Mouse (Mus musculus) cerebellum, adult 8-10 months (tissue): ENCODE measurements around the gene Phldb2.

Source experiments
- DNase-seq: peaks from one replicate; pipeline ENCODE4 v3.0.0; 2022

Phldb2 gene

DNA sequence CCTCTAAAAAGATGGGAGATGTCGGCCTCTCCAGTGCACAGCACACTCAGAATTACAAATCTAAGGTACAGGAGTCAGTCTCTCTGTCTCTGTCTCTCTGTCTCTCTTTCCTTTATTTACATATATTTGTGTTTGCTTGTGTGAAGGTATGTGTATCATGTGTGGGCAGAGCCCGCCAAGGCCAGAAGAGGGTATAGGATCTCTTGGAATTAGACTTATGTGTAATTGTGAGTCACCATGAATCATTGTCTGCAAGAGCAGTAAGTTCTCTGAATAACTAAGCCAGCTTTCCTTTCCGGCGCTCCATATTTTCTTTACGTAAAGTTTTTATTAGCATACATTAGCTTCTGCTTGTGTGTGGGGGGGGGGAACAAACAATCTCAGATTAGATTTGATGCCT lies 7.7 kb downstream of the Phldb2 start:
- DNase-seq, result no peak

DNA sequence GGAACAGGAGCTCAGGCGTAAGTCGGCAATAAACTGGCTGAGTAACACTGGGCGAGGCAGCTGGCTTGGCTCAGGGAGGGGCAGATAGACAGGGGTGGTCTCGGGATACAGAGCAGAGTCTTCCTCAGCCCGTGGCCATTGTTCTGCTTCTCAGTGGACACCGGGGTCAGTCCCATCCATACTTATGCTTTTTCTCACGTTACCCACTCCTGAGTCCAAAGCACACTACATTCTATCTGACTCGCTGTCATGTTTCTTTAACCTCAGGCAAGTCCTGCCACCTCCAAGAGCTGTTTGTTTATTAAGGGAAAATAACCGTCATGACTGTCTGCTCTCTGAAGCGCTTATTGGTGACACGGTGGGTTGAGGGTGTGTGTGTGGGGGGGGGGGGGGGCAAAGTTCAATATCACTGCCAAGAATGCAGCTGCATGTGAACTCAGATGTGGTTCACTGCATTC lies 8.2 kb downstream of the Phldb2 start:
- no peak for DNase-seq

DNA sequence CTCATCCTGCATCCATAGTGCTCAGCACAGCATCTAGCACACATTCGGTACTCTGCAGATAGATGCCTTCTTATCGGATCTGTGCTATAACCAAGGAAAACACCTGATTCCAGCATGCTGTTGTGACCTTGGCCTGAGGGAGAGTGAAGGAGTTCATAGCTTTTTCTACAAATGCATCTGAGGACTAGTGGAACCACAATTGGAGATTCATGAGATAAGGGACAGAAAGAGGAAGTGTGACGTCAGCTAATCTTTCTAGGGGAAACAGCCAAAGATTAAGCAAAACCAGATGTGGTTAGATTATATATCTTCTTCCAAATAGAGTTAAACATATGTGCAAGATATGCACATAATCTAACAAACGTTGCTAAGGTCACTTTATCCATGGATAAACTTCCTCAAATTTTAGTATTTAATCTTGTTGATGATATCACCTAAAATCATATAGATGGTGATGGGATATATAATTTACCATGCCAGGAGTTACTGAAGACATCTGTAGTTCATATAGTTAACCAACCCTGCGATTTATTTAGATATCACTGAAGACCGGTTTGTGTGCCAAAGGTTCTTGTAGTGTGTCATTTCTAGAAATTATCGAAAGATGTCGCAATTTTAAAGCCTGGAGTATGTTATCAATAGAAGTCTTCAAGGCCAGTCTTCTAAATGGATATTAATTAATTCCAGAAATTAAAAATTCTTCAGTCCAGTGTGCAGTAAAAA lies 11.1 kb downstream of the Phldb2 start:
- no peak for DNase-seq

DNA sequence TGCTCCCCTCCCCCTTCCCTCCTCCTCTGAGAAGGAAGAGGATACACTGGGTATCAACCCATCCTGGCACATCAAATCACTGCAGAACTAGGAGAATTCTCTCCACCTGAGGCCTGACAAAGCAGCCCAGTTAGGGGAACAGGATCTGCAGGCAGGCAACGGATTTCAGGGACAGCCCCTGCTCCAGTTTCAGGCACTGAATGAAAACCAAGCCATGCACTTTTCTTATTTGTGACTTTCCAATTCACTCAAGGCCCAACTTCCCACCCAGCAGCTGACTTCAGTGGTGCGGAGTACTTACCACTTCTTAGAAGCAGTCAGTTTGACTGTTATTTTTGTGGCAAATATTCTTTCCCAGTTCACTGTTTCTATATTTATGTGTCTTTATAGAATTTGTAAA lies 12.7 kb downstream of the Phldb2 start:
- no peak for DNase-seq

DNA sequence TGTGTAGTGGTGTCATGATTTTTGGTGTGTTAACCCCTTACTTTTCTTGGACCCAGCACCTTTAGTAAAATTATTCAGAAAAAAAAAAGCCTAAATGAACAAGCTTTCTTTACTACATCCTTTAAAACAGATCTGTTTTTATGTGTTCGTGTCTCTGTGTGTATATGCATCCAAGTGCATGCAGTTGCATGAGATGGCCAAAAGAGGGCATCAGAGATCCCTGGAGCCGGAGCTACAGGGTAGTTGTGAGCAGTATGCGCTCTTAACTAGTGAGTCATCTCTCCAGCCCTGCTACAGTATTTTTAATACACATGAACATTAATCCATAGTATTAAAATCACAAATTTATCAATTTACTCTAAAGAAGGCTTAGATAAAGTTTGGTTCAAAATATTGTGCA lies 14.0 kb downstream of the Phldb2 start:
- no peak for DNase-seq

DNA sequence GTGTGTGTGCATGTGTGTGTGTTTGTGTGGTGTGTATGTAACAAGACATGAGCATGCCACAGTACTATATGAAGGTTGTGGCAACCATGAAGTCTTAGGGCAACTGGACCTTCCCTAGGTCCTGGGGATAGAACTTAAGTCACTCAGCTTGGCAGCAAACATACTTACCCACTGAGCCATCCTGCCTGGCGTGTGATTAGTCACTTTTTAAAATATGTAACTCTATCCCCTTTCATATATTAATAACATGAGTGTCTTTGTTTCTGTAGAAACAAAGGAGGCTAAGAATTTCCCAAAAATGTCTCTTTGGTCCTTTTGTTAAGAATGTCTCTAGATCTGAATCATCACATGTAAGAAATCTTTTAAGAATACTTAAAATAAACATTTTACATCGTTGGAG lies 16.0 kb downstream of the Phldb2 start:
- no peak for DNase-seq

DNA sequence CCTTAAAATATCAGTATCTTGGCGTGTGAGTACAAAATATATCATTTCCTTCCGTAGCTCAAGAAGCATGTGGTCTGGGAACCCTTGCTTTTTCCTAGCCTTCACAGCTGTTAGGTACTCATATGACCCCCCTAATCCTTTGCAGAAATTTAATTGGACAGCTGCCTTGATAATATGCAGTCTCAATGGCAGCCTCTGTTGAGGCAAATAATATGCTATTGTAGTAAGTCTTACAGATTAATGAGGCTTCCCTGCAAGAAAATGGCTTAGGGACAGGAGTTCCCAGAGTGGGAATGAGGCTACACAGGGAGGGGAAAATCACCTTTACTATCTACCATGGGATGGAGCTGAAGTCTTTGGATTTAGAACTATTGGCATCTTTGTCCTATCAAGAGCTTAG lies 16.9 kb downstream of the Phldb2 start:
- no peak for DNase-seq

DNA sequence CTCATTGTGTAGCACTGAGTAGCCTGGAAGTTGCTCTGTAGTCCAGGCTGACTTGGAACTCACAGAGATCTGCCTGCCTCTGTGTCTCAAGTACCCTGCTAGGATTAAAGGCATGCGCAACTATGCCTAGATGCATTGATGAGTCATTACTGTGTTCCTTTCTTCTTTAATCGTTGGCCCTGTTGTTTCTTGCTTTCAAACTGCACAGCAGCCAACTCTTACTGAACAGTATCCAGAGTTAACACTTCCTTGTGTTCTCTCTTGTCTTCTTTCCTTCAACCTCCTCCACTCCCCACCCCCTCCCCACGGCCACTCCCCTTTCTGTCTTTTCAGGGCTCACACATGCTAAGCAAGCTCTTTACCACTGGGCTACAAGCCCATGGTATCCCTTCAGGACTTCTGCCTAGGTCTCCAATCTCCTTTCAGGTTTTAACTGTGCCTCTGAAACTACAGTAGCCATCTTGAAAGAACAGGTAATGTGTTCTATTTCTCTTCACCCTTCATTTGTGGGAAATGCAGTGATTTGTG lies 17.4 kb downstream of the Phldb2 start:
- no peak for DNase-seq

DNA sequence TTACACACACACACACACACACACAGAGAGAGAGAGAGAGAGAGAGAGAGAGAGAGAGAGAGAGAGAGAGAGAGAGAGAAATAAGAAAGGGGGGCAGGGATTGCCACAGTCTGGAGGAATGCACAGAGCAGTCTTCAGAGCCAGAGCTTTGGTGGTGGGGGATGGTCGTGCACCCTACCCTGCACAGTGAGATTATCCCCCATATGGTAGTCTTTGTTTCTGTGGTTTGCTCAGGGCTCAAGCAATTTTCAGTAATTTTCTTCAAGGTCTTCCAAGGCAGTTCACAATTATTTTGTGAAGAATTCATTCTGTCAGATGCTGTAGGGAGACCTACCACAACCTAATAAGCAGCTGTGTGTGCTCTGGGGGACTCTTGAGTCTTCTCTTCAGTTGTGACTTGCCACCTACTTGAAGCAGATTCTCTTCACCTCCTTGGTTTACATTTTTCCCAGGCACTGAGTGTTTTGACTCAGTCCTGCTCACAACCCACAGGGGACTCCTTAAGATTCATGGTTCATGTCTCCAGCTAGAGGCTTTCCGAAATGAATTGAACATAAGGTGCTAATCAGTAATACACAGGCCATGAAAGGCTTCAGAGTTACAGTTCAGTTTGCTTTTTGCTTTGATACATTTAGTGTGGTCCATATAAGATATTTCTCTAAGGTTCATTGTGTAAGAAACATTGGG lies 18.5 kb downstream of the Phldb2 start:
- DNase-seq, result no peak

DNA sequence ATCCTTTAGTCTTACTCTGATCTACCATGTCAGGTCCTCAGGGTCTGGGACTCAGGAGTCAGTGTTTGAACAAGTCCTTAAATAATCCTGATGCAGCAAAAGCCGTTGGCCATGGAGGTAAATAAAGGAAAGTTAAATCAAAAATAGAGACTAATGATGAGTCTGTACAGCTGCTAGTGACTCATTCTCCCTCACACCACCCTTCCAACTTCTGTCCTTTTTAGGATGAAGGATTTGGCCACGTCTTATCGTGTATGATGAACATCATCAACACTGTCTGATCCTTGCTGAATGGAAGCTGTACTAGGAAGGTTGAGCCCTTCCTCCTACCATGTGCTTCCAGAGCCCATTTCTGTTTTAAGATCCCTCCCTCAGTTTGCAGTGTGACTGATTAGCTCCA lies 23.1 kb downstream of the Phldb2 start:
- no peak for DNase-seq

DNA sequence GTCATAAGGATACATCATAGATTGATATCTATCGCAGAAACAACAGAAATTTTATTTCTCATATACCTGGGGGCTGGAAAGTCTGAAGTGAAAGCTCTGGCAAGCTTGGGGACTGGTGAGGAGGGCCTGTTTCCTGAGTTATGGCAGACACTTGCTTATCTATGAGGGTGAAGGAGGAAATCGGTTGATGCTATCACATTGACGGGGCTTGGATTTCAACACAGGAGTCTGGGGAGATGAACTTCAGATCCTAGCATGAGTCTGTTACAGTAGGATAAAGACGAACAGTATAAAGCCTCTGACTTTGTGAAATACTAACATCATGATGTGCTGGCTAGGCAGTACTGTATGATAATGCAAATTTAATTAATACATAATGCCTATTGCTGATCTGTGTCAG lies 25.3 kb downstream of the Phldb2 start:
- no peak for DNase-seq

DNA sequence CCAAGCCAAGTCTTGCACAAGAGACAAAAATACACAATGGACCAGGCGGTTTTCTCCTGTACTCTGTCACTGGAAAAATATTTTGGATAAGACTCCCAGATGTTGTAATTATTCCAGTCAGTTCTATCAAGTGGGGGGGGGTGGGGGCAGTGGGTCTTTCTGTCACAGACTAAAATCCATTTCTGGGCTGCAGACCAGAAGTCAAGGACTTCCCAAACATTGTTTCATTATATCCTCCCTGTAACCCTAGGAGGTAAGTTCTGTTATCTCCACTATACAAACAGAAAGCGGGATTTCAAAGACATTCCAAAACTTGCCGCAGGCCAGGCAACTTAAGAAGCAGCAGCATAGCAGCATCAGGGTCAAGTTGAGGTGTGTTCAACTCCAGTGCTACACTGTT lies 25.8 kb downstream of the Phldb2 start:
- no peak for DNase-seq

DNA sequence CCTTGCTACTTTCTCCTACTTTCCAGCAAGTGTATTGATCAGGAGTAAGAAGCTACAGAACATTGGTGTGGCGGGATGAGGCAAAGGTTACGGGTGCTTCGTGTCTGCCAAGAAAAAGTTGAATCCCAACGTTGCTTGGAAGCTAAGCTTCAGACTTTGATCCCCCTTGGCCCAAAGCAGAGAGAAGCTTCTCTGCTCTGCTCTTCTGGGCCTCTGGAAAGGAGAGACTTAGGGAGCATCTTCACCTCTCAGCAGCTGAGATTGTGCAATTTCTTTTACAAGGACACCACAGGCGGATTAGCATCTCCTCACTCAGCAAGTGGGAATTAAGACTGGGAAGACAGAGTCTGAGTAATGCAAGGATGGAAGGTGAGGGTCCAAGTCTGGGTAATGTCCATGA lies 26.5 kb downstream of the Phldb2 start:
- no peak for DNase-seq

DNA sequence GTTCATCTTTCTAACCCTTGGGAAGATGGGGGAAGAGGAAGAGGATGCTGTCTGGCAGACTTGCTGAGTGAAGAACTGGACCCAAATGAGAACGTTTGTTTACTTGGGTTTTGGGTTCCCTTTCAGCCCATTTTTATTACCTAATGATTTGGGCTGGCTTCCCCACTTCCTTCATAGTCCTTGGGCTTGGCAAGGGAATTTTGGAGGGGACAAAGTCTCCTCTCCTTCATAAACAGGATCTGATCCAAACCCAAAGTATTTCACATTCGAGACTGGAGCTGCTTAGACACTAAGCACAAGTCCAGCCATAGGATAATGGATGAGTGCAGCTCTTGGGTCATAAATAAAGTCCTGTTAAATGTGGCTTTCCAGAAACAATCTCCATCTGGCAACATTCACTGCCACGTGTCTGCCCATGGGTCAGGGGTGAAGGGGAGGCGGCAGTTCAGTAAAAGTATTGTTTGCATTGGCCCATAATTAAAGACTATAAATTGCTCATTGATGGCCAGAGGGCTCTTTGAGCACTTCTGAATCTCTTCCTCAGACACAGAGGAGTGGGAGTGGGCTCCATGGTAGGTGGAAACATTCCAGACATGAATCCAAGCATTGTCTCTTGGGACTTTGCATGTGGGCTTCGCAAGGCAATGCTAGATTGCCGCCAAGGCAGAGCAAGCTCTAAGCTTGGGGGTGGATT lies 29.5 kb downstream of the Phldb2 start:
- DNase-seq, result no peak

DNA sequence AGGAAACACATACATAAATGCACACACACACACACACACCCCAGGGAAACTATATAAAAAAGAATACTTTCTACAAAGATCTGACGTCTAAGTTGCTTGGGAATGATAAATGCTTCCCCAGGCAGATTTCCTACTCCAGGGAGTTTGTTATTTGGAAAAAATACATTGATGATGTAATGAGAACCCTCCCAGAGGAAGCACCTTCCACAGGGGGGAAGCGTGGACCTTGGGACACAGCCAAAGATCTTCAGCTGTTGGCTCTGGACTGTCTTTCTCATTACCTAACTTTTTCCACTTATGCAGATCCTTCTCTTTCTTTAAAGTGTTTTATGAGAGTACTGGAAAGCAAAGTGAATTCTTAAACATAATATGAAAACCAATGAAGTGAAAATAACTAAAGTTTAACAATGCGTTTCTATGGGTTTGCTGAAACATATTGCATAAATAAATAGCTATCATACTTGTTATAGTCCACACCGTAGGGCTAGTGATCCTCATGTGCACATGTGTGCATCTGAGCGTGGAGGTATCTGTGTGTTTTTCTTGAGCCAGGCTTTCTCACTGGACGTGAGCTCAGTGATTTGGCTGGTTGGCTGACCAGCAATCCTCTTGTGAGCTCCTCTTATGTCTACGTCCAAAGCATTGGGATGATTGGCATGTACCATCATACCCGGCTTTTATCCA lies 30.7 kb downstream of the Phldb2 start:
- DNase-seq, result no peak

DNA sequence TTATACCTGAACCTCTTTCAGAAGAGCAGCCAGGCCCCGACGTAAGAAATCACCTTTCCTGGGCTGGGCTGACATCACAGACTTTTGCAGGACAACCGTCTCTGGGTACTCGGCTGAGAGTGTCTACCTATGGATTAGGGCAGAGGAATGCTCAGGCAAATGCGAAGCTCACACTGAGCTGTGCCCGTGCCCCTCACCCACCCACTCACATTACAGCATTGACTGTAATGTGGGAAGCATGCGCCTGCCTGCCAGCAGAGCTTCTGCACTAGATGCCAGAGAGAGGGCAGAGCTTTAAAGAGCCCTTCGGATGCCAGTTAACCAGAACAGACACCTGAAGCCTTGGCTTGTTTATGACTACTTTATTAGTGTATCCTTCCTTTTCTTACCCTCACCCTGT lies 33.8 kb downstream of the Phldb2 start:
- DNase-seq, result no peak

DNA sequence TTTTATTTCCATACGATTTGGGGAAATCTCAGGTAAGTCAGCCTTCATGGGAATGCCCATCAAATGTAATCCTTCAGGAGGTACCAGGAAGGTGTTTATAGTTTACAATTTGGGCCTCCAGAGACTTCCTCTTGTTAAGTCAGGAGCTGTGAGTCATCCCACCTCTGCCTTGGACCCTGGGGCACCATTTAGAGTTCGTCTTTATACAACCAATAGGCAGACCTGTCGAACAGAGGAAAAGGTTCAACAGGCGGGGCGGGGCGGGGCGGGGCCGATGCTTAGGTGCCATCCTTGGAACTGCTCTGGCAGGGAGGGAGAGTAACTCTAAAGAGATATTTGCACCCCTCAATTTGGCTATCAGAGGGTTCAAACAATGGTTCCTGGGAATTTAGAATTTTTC lies 49.8 kb downstream of the Phldb2 start:
- DNase-seq, result no peak

DNA sequence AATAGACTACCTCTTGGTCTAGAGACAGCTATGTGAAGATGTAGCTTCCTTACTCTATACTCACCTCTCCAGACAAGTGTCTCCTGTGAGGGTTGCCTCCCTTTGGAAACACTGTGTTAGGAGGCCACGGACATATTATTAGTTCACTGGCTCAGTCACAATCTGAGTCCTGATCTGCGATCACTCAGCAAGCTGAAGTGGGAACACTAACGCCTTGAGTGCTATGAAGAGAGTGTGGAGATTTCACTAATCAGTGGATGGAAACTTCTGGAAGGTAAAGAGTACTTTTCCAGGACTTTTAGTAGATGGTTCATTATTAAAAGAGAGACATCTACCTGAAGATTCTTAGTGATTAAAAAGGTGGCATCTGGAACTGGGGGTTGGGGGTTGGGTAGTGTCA lies 54.9 kb downstream of the Phldb2 start:
- no peak for DNase-seq

DNA sequence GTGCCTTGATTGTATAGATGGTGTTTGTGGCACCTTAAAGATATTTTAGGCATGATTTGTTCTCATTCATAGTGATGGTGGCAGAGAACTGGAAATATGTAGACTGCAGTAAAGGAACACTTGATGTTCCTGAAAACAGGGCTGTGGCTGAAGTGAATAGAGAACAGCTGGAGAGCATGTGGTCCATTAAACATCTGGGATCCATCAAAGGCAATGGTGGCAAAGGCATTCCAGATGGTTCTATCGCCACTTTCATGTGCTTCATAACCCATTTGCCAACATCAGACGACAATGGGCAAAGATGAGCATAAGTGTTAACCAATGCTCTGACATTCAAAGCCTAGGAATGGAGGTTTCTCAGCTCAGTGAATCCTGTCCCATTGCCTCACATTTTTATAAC lies 56.8 kb downstream of the Phldb2 start:
- DNase-seq, result no peak

DNA sequence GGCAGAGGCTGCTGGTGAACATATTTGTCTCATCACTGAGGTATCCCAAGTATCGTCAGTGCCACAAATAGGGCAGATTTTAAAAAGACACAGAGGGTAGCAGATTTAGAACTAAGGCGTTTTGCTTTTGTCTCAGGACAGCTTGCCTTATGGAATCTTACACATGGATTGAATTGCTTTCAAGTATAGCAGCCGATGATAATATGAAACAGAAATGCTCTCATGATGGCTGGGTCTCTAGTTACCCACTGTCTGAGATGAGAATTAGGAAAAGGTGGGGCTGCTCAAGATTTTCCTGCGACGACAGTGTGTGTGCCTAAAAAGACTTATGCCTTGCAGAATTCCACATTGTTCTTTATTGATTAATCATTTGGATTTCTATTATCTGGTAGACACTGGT lies 58.4 kb downstream of the Phldb2 start:
- DNase-seq, result no peak

DNA sequence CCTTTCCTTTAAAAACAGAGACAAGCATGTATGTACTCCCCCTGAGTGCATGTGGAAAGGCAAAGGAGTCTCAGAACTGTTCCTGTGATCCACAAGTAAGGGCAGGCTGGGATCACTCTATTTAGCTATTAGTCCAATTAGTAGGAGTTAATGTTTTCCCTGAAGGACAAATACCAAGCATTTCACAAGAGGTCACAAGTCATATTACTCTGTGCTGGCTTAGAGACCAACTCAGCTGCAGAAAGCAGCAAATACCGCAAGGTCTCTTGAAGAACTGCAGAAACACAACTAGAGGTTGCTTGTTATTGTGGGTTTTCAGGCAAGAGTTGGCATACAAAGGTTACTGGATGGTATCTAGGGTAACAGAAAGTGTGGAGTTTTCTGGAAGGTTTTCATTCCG lies 59.6 kb downstream of the Phldb2 start:
- DNase-seq, result no peak

DNA sequence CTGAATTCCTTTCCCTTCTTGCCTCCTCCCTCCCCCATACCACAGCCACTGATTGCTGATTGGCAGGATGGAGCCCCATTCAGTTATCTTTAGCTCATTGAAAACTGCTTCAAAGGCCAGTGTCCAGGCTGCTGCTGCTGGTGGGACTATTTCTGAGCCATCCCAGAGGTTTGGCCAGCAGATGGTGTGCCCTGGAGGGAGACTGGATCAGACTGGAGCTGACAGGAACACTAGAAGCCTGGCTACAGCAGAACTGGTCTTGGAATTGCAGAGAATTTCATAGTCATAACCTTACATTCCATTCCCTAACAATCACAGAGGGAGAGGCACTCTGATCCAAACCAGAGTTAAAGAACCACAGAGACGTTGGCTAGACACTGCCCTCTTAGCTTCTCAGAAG lies 60.5 kb downstream of the Phldb2 start:
- DNase-seq, result no peak

DNA sequence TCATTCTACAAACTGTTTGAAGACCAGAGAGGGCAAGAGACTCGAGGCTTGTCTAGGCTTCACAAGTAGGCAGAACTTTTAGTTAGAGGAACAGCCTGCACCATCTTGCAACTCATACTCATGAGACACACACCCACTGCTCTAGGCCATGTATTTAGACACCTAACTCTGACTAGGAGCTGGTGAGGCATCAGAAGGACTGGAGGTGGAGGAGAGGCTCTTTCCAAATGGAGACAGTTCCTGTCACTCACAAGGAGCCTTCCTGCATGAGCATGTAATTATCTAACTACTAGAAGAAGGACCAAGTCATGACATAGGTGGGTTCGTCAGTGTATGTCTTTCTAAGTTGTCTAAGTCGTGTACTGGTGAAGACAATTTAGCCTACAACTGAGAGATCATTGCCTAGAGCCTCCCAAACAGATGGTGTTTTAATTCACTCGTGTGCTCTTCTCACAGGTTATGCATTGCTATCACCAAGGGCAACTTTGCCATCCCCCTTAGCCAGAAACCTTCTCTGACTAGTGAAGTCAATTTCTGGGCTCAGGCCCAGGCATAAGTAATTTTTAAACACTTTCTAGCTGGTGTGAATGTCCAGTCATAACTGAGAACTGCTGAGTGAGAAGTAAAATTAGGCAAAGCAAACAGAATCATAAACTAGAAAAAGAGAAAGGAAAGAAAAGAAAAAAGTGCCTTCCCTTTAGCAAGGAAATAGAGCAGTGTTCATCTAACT lies 62.8 kb downstream of the Phldb2 start:
- DNase-seq, result no peak
